Mouse (Mus musculus) hindbrain, embryonic 14.5 days (tissue): ENCODE data around the gene Gm10273. TPM values are rescaled to one million over a fixed set of nuclear protein-coding genes. Genes with fewer than 3 reads are reported as not detected.

Experiments used
- ATAC-seq: fragments of 200-750 bp; cut with Nextera tagmentation; 2 replicates; pipeline ENCODE4 v1.8.0; 2017; ENCODE audit warnings: moderate number of reproducible peaks, mild to moderate bottlenecking, moderate TSS enrichment, moderate library complexity; ENCODE audit not compliant: low FRiP score
- DNase-seq: peaks from one replicate; pipeline ENCODE4 v3.0.0-alpha.2; 2015; ENCODE audit warnings: low spot score
- H3K27ac ChIP-seq: fragments of 300-500 bp; sonication (generic); 2 replicates; pipeline ENCODE4 v1.5.1; 2014; ENCODE audit warnings: mild to moderate bottlenecking, moderate library complexity
- H3K27me3 ChIP-seq: fragments of 300-500 bp; sonication (generic); 2 replicates; pipeline ENCODE4 v1.6.1; 2014; ENCODE audit warnings: mild to moderate bottlenecking, low read length, mixed read lengths; ENCODE audit not compliant: control insufficient read depth, insufficient read depth
- H3K36me3 ChIP-seq: fragments of 300-500 bp; sonication (generic); replicated peaks from 2 replicates; pipeline ENCODE4 v1.6.1; 2014; ENCODE audit not compliant: control insufficient read depth, insufficient read depth
- H3K4me1 ChIP-seq: fragments of 300-500 bp; sonication (generic); replicated peaks from 2 replicates; pipeline ENCODE4 v1.6.1; 2014; ENCODE audit warnings: antibody characterized with exemption, low read length, mixed read lengths; ENCODE audit not compliant: control insufficient read depth, insufficient read depth
- H3K4me2 ChIP-seq: fragments of 300-500 bp; sonication (generic); replicated peaks from 2 replicates; pipeline ENCODE4 v1.6.1; 2014; ENCODE audit warnings: mild to moderate bottlenecking, moderate library complexity
- H3K4me3 ChIP-seq: fragments of 300-500 bp; sonication (generic); replicated peaks from 2 replicates; pipeline ENCODE4 v1.5.1; 2014; ENCODE audit warnings: mild to moderate bottlenecking, low read length
- H3K9ac ChIP-seq: fragments of 300-500 bp; sonication (generic); 2 replicates; pipeline ENCODE4 v1.6.1; 2014
- H3K9me3 ChIP-seq: fragments of 300-500 bp; sonication (generic); 2 replicates; pipeline ENCODE4 v1.6.1; 2016; ENCODE audit warnings: low read length; ENCODE audit not compliant: control insufficient read depth
- WGBS: fragments of 180-500 bp; shearing (Covaris S2); extraction: QIAGEN DNeasy Blood & Tissue Kit; methylation state at CpG from one replicate; pipeline ENCODE4 v1.1.7; 2014; 5-methylcytosine and 5-hydroxymethylcytosine counted together
- polyA plus RNA-seq: library from polyadenylated mRNA; unstranded; fragments of >200 nt; fragmentation: Nextera tagmentation; extraction: Ambion mirVana; gene quantifications from 2 replicates; pipeline ENCODE4 v1.2.1, GENCODE M21; 2014

Gene Gm10273
- polyA plus RNA-seq, 1 experiment from 2014 or later: 4.0 TPM

DNA sequence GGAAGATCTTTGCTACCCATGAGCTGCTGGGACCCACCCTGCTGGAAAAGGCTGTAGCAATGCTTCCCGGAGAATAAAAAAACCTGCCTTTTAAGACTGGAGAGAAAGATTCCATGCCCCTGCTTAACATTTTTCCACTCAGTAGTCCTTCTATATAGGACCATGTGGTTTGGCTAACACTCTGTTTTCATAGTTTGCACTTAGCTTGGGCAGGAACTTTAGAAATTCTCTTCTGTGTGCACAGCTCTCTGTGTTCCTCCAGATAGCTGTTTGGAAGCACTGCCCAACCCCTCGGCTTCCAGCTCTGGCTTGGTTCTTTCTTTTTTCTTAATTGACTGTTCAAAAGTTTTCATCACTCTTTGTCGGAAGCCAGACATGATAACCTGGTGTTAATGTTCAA is 21.2 kb downstream of the Gm10273 start:
- Histone ChIP-seq H3K27me3 (no peaks in the 10 kb centered on the region), H3K27ac (no peak overlapping the region), H3K36me3 (no peaks in the 10 kb centered on the region), H3K9ac (no peak overlapping the region), H3K4me3 (no peak overlapping the region), H3K4me2 (no peak overlapping the region), H3K4me1 (no peaks in the 10 kb centered on the region), H3K9me3 (no peaks in the 10 kb centered on the region)
- ATAC-seq (no peak), DNase-seq (no peak)
- WGBS: 84% methylated on average over 3 of the region's 3 CpGs

DNA sequence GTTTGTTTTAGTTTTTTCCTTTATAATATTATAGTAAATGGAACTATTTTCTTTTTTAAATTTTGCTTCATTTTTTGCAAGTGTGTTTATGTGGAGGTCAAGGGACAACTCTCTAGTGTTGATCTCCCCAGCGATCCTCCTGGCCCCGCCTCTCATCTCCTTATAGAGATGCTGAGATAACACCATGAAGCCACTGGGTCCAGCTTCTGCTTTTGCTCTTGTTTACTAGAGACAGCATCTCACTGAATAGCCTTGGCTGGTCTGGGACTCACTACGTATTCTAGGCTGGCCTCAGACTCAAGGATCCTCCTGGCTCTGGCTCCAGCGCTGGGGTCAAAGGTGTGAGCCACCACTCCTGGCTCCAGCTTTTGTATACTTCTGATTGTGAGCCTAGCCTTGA is 24.1 kb downstream of the Gm10273 start:
- Histone ChIP-seq H3K9me3 (no peaks in the 10 kb centered on the region), H3K4me1 (no peaks in the 10 kb centered on the region), H3K9ac (no peak overlapping the region), H3K27ac (no peak overlapping the region), H3K36me3 (no peaks in the 10 kb centered on the region), H3K27me3 (no peaks in the 10 kb centered on the region), H3K4me3 (no peak overlapping the region), H3K4me2 (no peak overlapping the region)
- DNase-seq: no peak
- WGBS: 90% methylated on average over 4 of the region's 4 CpGs
- ATAC-seq: no peak

DNA sequence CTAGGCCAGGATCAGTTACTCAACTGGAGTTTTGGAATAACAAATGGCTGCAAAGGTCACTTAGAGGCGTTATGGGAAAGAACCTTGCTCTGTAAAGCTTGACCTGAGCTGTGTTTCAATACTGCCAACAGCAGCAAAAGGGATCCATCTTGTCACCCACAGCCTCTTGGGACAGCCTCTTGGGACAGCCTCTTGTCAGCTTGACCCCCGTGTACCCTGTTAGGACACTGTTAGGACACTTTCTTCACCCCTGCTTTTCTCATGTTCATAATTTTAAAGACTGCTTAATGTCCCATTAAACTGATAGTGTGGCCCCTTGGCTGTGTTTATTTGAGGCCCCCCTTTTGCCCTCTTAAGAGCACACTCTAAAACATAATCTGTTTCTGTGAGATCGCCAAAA is 29.0 kb downstream of the Gm10273 start:
- ATAC-seq: no peak
- 84% methylated on average over 3 of the region's 3 CpGs for WGBS
- no peak overlapping the region for H3K4me3 ChIP-seq

DNA sequence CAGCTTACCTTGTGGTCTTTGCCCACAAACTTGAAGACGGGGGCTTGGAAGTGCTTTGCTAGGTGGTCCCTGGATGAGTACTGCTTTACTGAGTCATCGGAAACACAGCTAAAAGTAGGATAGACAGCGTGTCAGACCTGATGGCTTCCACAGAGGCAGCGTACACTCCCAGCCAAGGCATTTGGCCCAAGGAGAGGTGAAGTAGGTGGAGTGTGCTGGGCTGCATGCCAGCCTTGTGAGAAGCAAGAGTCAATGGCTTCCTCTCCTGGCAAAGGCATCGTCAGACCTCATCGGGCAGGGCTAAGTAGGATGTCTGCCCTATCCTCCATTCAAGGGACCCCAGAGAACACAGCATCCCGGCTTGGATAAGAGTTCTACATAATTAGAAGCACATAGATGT is 29.9 kb downstream of the Gm10273 start:
- ATAC-seq (no peak), DNase-seq (no peak)
- H3K4me2 ChIP-seq: no peak overlapping the region
- H3K9me3 ChIP-seq: no peaks in the 10 kb centered on the region
- 83% methylated on average over 7 of the region's 7 CpGs for WGBS
- H3K9ac ChIP-seq: no peak overlapping the region
- no peaks in the 10 kb centered on the region for H3K4me1 ChIP-seq
- H3K36me3 ChIP-seq: no peaks in the 10 kb centered on the region
- H3K27me3 ChIP-seq: no peaks in the 10 kb centered on the region
- H3K4me3 ChIP-seq: no peak overlapping the region
- no peak overlapping the region for H3K27ac ChIP-seq

More for the DNA sequence above, 29.0 kb downstream of the Gm10273 start:
- Histone ChIP-seq H3K36me3 (no peaks in the 10 kb centered on the region), H3K4me1 (no peaks in the 10 kb centered on the region), H3K27me3 (no peaks in the 10 kb centered on the region), H3K9ac (no peak overlapping the region), H3K4me2 (no peak overlapping the region), H3K27ac (no peak overlapping the region), H3K9me3 (no peaks in the 10 kb centered on the region)
- DNase-seq: no peak

DNA sequence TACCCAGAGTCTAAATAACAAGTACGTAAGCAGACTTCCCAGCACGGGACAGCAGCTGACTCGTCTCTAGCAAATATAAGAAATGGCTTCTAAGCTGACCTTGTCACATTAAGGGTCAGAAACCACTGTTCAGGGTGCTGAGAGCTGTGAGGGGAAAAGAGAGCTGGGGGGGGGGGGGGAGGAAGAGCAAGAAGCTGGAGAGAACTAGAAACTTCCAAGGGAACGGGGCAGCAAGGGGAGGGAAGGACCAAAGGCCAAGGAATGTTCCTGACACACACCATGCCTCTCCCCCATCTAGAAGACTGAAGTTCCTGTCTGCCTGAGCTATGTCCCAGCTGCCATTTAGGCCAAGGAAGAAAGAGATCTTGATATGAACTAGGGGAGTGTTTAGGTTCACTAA is 30.9 kb downstream of the Gm10273 start:
- 75% methylated on average over 4 of the region's 4 CpGs for WGBS
- Histone ChIP-seq H3K9me3 (no peaks in the 10 kb centered on the region), H3K4me2 (no peak overlapping the region), H3K4me1 (no peaks in the 10 kb centered on the region), H3K27ac (no peak overlapping the region), H3K9ac (no peak overlapping the region), H3K27me3 (no peaks in the 10 kb centered on the region), H3K4me3 (no peak overlapping the region), H3K36me3 (no peaks in the 10 kb centered on the region)
- DNase-seq (no peak), ATAC-seq (no peak)

DNA sequence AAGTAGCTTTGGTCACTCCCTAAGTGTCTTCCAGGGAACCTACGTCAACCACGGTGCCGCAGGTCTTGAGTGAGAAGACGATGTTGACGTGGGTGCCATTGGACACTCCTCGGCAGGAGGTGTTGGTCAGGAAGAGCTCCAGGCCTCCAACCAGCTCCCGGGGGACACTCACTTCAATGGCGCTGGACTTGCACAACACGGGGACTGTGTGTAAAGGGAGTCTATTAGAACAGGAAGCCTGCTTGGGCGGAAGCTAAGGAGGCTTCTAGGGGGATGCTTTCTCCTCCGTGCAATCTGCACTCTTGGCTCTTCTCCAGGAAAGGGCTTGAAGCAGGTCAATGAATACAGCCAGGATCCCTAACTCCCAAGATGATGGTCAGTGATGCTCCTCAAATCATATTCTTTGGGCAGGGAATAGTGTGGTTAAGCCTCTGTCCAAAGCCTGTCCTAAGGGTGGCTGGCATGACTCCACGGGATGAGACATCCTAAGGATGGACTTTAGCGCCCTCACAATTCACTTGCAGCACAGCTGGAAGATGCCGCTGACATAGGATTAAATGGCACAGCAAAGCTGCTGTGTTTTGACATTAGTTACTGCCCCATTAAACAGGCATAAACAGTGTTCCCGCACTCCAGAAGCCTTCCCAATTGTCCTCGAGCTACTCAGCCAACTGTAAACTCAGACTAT is 34.2 kb downstream of the Gm10273 start:
- H3K27ac ChIP-seq: no peak overlapping the region
- no peaks in the 10 kb centered on the region for H3K27me3 ChIP-seq
- no peaks in the 10 kb centered on the region for H3K9me3 ChIP-seq
- H3K36me3 ChIP-seq: no peaks in the 10 kb centered on the region
- ATAC-seq: no peak
- no peak overlapping the region for H3K9ac ChIP-seq
- 82% methylated on average over 16 of the region's 16 CpGs for WGBS
- H3K4me1 ChIP-seq: no peaks in the 10 kb centered on the region
- DNase-seq: no peak
- H3K4me3 ChIP-seq: no peak overlapping the region
- H3K4me2 ChIP-seq: no peak overlapping the region

DNA sequence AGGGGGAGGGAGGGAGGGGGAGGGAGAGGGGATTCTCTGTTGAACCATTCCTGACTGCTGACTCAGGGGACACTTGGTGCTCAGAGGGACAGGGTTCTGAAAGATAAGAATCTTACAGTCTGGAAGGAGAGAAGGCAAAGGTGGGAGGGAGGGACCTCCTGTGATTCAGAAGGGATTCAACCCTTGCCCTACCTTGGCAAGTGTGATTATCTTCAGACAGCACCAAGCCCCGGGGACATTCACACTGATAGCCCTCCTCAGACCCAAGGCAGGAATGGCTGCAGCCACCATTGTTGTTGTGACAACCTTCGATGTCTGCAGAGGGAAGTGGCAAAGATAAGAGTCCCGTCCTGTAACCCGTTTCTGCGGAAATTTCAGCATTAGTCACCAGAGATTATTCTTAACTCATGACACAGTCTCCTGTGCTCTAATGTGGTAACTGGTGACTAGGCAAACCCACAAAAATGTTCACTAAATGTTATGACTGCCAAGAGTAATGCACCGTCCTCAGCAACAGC is 35.3 kb downstream of the Gm10273 start:
- Histone ChIP-seq H3K4me1 (no peaks in the 10 kb centered on the region), H3K27ac (no peak overlapping the region), H3K9ac (no peak overlapping the region), H3K4me3 (no peak overlapping the region), H3K9me3 (no peaks in the 10 kb centered on the region), H3K27me3 (no peaks in the 10 kb centered on the region), H3K4me2 (no peak overlapping the region), H3K36me3 (no peaks in the 10 kb centered on the region)
- DNase-seq: no peak
- WGBS: 75% methylated on average over 6 of the region's 6 CpGs
- no peak for ATAC-seq

DNA sequence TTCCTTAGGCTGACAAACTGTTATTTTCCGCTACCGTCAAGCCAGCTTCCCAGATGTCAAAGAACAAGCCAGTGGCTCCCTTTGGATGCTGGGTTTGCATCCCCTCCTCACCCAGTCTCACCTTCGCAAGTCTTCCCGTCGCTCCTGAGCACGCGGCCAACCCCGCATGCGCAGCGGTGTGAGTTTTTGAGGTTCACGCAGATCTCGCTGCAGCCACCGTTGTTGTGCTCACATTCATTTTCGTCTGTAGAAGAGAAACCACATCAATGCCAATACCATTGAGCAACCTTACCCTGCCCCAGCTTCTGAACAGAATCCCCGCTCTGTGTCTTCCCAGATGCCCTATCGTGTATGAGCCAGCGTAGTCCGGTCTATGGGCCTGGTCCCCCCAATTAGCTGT is 40.3 kb downstream of the Gm10273 start:
- no peak for ATAC-seq
- no peak overlapping the region for H3K27ac ChIP-seq
- H3K9ac ChIP-seq: no peak overlapping the region
- H3K36me3 ChIP-seq: no peaks in the 10 kb centered on the region
- no peak for DNase-seq
- no peak overlapping the region for H3K4me3 ChIP-seq
- no peaks in the 10 kb centered on the region for H3K4me1 ChIP-seq
- H3K4me2 ChIP-seq: no peak overlapping the region
- no peaks in the 10 kb centered on the region for H3K9me3 ChIP-seq
- H3K27me3 ChIP-seq: no peaks in the 10 kb centered on the region
- WGBS: 92% methylated on average over 18 of the region's 18 CpGs

DNA sequence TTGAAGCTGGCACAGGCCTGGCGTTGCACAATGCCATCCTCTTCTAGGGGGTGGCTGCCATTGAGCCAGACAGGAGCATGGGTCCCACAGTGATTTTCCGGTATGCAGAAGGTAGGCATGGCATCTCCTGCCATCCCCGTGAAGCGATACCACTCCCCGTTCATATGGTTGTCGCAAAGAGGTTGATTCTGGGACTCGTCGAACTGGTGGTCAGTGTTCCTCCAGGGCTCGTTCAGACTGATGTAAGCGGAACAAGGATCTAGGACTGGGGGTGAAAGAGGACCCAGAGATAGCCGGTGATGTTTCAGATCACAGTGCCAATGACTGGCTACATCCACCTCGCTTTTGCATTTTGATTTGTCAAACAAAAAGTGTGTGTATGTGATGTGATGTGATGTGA is 43.2 kb downstream of the Gm10273 start:
- no peak overlapping the region for H3K4me2 ChIP-seq
- H3K9ac ChIP-seq: no peak overlapping the region
- DNase-seq: no peak
- no peaks in the 10 kb centered on the region for H3K27me3 ChIP-seq
- H3K4me1 ChIP-seq: no peaks in the 10 kb centered on the region
- H3K36me3 ChIP-seq: no peaks in the 10 kb centered on the region
- H3K4me3 ChIP-seq: no peak overlapping the region
- H3K9me3 ChIP-seq: no peaks in the 10 kb centered on the region
- ATAC-seq: no peak
- 96% methylated on average over 12 of the region's 12 CpGs for WGBS
- no peak overlapping the region for H3K27ac ChIP-seq

DNA sequence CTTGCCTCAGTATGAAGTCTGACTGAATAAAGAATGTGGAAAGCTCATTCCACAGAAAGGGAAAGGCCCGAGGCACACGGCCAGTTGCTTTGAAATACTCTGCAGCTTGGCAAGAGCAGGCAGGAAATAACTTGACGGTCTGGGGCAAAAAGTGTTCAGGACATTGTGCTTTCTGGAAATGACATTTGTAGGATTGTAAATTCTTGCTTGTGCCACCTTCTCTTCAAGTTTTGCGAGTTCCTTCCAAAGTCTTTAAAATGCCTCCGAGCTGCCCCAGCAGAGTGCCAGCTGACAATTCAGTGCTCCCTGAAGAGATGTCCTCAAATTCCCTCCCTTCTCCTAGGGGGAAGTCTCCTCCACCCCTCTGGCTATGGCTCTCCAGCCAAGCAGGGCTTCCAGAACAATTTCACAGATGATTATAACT is 44.1 kb downstream of the Gm10273 start:
- Histone ChIP-seq H3K27ac (no peak overlapping the region), H3K9me3 (no peaks in the 10 kb centered on the region), H3K4me1 (no peaks in the 10 kb centered on the region), H3K9ac (no peak overlapping the region), H3K4me3 (no peak overlapping the region), H3K27me3 (no peaks in the 10 kb centered on the region), H3K36me3 (no peaks in the 10 kb centered on the region), H3K4me2 (no peak overlapping the region)
- DNase-seq (no peak), ATAC-seq (no peak)
- 73% methylated on average over 5 of the region's 5 CpGs for WGBS
